Mouse (Mus musculus) urinary bladder, postnatal 36 days (tissue): Measurements from ENCODE around the gene Pcmt1.

Experiments
- DNase-seq, 2 experiments: peaks; one replicate each; pipeline ENCODE4 v3.0.0; 2022; ENCODE audit warnings: low spot score in 2 of 2, mixed read lengths in 1 of 2

Pcmt1 gene

DNA sequence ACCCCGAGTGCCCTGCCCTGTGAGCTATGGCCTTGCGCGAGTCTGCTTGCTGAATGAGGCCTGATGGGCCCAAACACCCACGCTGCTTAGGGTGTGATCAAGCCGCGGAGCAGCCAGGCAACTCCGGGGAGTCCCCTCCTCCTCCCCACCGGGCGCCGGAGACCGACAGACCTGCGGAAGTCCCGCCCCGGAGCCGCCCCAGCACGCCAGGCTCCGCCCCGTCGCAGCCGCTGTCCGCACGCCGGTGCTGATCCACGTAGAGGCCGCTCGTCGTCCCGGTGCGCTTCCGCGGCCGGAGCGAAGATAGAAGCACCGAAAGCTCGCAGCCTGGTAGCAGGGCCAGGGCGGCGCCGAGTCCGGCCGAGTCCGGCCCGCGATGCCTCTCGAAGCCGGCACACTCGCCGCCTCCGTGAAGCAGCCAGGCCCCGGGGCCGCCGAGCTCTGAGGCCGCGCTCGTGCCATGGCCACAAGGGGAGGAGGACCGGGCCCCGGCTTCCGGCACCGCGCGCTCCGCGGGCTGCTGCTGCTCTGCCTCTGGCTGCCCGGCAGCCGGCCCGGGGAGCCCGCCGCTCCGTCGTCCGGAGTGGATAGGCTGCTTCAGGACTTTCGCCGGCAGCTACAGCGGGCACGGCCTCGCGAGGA is 91.2 kb downstream of the Pcmt1 start, which contains the start of gene Lrp11:
TSS of gene Lrp11 (plus strand) at position 209 of the 642 bp plus-strand sequence.
- peak; percentile 90 to 93 for DNase-seq

- no peak for DNase-seq
These were observed 94.2 kb downstream of the Pcmt1 start for GRCm38 (mm10) chr10:7586771-7587170.

GRCm38 (mm10) chr10:7582891-7583557 is 97.9 kb downstream of the Pcmt1 start:
- no peak for DNase-seq

DNA sequence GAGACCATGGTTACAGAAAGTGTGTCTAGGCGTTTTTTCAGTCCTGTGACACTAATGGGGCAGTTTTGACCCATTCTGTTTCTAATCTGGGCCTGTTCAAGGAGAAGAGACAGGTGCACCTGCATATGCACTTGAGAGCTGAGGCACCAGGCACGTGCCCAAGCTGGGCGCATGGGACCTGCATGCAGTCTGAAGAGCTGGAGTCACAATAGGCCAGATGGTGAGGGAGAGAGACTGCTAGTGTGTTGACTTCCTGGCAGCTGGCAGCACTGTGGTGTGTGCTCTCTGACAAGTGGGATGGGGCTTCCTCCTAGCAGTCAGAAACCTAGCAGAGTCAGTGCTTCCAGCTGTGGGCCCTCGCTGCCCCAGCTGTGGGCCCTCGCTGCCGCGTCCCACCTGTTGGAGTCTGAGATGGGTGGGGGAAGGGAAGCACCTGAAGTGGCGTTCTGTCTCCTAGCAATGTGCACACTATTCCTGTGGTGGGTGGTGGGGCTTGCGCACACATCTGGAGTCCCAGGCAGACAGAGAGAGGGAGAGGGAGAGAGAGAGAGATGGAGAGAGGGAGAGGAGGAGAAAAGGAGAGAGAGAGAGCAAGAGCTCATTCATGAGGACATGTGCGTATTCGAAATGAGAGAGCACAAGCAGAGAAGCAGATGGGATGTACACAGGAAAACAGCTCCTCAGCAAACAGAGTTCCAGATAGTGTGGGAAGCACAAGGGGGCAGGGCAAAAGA is 98.6 kb downstream of the Pcmt1 start:
- DNase-seq: no peak

GRCm38 (mm10) chr10:7581401-7581800 is 99.5 kb downstream of the Pcmt1 start:
- no peak for DNase-seq
